Mouse (Mus musculus): ENCODE data around the gene Ttc9. TPM values are rescaled to one million over a fixed set of nuclear protein-coding genes. Genes with fewer than 3 reads are reported as not detected.

Gene Ttc9
- polyA plus RNA-seq, 1 experiment: 25.4 TPM

DNA sequence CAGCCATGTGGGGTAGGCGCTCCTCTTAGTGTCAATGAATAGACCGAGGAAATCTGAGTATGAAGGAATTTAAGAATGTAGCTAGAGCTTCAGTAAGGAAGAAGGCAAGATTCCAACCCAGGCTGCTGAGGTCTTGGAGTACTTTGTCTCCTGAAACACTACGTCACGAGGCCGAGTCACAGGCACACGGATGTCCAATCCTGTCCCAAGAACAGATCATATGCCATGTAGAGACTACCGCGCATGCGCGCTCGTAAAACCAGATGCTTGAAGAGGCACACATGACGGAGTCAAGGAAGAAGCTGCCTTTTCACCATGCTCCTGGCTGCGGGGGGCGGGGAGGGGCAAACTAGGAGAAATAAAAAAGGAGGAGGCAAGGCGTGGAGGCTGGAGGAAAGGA is 59.1 kb downstream of the Ttc9 start:
- Histone ChIP-seq H3K27me3 (ENCODE audit: control insufficient read depth, insufficient read depth, low read length) (no peaks in the 10 kb centered on the region), H3K36me3 (ENCODE audit: control insufficient read depth, insufficient read depth, low read length) (no peaks in the 10 kb centered on the region), H3K4me1 (ENCODE audit: control insufficient read depth, insufficient read depth, low read length) (peaks cover 7% of the 10 kb centered on the region), H3K4me3 (ENCODE audit: control insufficient read depth, low read depth, low read length) (no peak overlapping the region), H3K27ac (ENCODE audit: control insufficient read depth, insufficient read depth, low read depth, low read length) (no peak overlapping the region)
- TF ChIP-seq POLR2A (IDR thresholded peaks at IDR 0.05; ENCODE audit: control insufficient read depth, low read depth, low read length): no peak
- TF ChIP-seq CTCF (IDR thresholded peaks at IDR 0.05; ENCODE audit: control insufficient read depth, insufficient read depth, insufficient replicate concordance, low read depth, low read length): no peak

DNA sequence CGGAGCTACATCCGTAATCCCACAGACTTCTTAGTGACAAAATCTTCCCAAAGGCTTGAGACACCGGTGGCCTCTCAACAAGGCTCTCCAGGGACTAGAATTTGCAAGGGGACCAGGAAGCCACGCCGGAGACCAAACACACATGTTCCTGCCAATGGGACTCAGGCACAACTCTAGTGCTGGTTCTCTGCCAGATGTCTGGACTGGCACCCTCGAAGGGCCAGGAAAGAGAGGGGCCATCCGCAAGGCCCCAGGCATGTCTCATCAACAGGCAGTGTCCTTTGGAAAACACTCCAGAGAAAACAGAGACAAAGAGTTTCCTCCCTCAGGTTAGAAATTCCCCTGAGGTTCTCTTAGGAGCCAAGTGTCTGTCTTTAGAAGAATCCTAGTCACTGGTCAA is 59.7 kb downstream of the Ttc9 start:
- no peaks in the 10 kb centered on the region for H3K36me3 ChIP-seq (ENCODE audit: control insufficient read depth, insufficient read depth, low read length)
- H3K4me3 ChIP-seq (ENCODE audit: control insufficient read depth, low read depth, low read length): no peak overlapping the region
- no peak overlapping the region for H3K27ac ChIP-seq (ENCODE audit: control insufficient read depth, insufficient read depth, low read depth, low read length)
- H3K27me3 ChIP-seq (ENCODE audit: control insufficient read depth, insufficient read depth, low read length): no peaks in the 10 kb centered on the region
- TF ChIP-seq POLR2A (IDR thresholded peaks at IDR 0.05; ENCODE audit: control insufficient read depth, low read depth, low read length): no peak
- no peak for TF ChIP-seq CTCF (IDR thresholded peaks at IDR 0.05; ENCODE audit: control insufficient read depth, insufficient read depth, insufficient replicate concordance, low read depth, low read length)
- peaks cover 7% of the 10 kb centered on the region for H3K4me1 ChIP-seq (ENCODE audit: control insufficient read depth, insufficient read depth, low read length)

- Histone ChIP-seq H3K4me3 (ENCODE audit: control insufficient read depth, low read depth, low read length) (no peak overlapping the region), H3K36me3 (ENCODE audit: control insufficient read depth, insufficient read depth, low read length) (no peaks in the 10 kb centered on the region), H3K4me1 (ENCODE audit: control insufficient read depth, insufficient read depth, low read length) (peaks cover 7% of the 10 kb centered on the region), H3K27me3 (ENCODE audit: control insufficient read depth, insufficient read depth, low read length) (no peaks in the 10 kb centered on the region), H3K27ac (ENCODE audit: control insufficient read depth, insufficient read depth, low read depth, low read length) (no peak overlapping the region)
- TF ChIP-seq POLR2A (IDR thresholded peaks at IDR 0.05; ENCODE audit: control insufficient read depth, low read depth, low read length) (no peak), CTCF (IDR thresholded peaks at IDR 0.05; ENCODE audit: control insufficient read depth, insufficient read depth, insufficient replicate concordance, low read depth, low read length) (no peak)
Observed at GRCm38 (mm10) chr12:81691177-81691730, 60.2 kb downstream of the Ttc9 start.

- Histone ChIP-seq H3K27ac (ENCODE audit: control insufficient read depth, insufficient read depth, low read depth, low read length) (no peak overlapping the region), H3K36me3 (ENCODE audit: control insufficient read depth, insufficient read depth, low read length) (no peaks in the 10 kb centered on the region), H3K4me3 (ENCODE audit: control insufficient read depth, low read depth, low read length) (no peak overlapping the region), H3K4me1 (ENCODE audit: control insufficient read depth, insufficient read depth, low read length) (no peaks in the 10 kb centered on the region), H3K27me3 (ENCODE audit: control insufficient read depth, insufficient read depth, low read length) (no peaks in the 10 kb centered on the region)
- no peak for TF ChIP-seq POLR2A (IDR thresholded peaks at IDR 0.05; ENCODE audit: control insufficient read depth, low read depth, low read length)
- TF ChIP-seq CTCF (IDR thresholded peaks at IDR 0.05; ENCODE audit: control insufficient read depth, insufficient read depth, insufficient replicate concordance, low read depth, low read length): no peak
Observed at GRCm38 (mm10) chr12:81698011-81698410, 67.0 kb downstream of the Ttc9 start.

GRCm38 (mm10) chr12:81702903-81703302 is 71.9 kb downstream of the Ttc9 start:
- TF ChIP-seq POLR2A (IDR thresholded peaks at IDR 0.05; ENCODE audit: control insufficient read depth, low read depth, low read length): no peak
- no peak for TF ChIP-seq CTCF (IDR thresholded peaks at IDR 0.05; ENCODE audit: control insufficient read depth, insufficient read depth, insufficient replicate concordance, low read depth, low read length)
- no peak overlapping the region for H3K27ac ChIP-seq (ENCODE audit: control insufficient read depth, insufficient read depth, low read depth, low read length)
- no peaks in the 10 kb centered on the region for H3K27me3 ChIP-seq (ENCODE audit: control insufficient read depth, insufficient read depth, low read length)
- H3K36me3 ChIP-seq (ENCODE audit: control insufficient read depth, insufficient read depth, low read length): no peaks in the 10 kb centered on the region
- H3K4me1 ChIP-seq (ENCODE audit: control insufficient read depth, insufficient read depth, low read length): no peaks in the 10 kb centered on the region
- no peak overlapping the region for H3K4me3 ChIP-seq (ENCODE audit: control insufficient read depth, low read depth, low read length)

- TF ChIP-seq CTCF (IDR thresholded peaks at IDR 0.05; ENCODE audit: control insufficient read depth, insufficient read depth, insufficient replicate concordance, low read depth, low read length): no peak
- TF ChIP-seq POLR2A (IDR thresholded peaks at IDR 0.05; ENCODE audit: control insufficient read depth, low read depth, low read length): no peak
- Histone ChIP-seq H3K27me3 (ENCODE audit: control insufficient read depth, insufficient read depth, low read length) (no peaks in the 10 kb centered on the region), H3K36me3 (ENCODE audit: control insufficient read depth, insufficient read depth, low read length) (no peaks in the 10 kb centered on the region), H3K4me3 (ENCODE audit: control insufficient read depth, low read depth, low read length) (no peak overlapping the region), H3K27ac (ENCODE audit: control insufficient read depth, insufficient read depth, low read depth, low read length) (no peak overlapping the region), H3K4me1 (ENCODE audit: control insufficient read depth, insufficient read depth, low read length) (no peaks in the 10 kb centered on the region)
Observed at GRCm38 (mm10) chr12:81712618-81713017, 81.6 kb downstream of the Ttc9 start.

Other genes starting within 250 kb of the Ttc9 start
- 32.7 and 38.5 TPM in 2 replicates for gene Adam4, start 209.3 kb upstream of the Ttc9 start, polyA plus RNA-seq (2012; rRNA removed)
- 70.1 and 78.5 TPM in 2 replicates for gene Cox16, start 146.1 kb upstream of the Ttc9 start, polyA plus RNA-seq (2012; rRNA removed)
- 40.6 and 45.4 TPM in 2 replicates for gene Gm20498, start 98.3 kb upstream of the Ttc9 start, polyA plus RNA-seq (2012; rRNA removed)
- 67.9 and 84.7 TPM in 2 replicates for gene Synj2bp, start 98.3 kb upstream of the Ttc9 start, polyA plus RNA-seq (2012; rRNA removed)
- gene Adam21, start 62.8 kb upstream of the Ttc9 start, polyA plus RNA-seq (2012; rRNA removed): 9.0 and 13.7 TPM in 2 replicates
- 8.7 and 12.4 TPM in 2 replicates for gene Med6, start 36.2 kb upstream of the Ttc9 start, polyA plus RNA-seq (2012; rRNA removed)
- 3.2 and 3.3 TPM in 2 replicates for gene Map3k9, start 149.9 kb downstream of the Ttc9 start, polyA plus RNA-seq (2012; rRNA removed)
- gene Pcnx, start 228.8 kb downstream of the Ttc9 start, polyA plus RNA-seq (2012; rRNA removed): 49.1 and 54.2 TPM in 2 replicates